Mouse (Mus musculus): ENCODE measurements around the gene 9230112D13Rik. TPM values are rescaled to one million over a fixed set of nuclear protein-coding genes. Genes with fewer than 3 reads are reported as not detected.

The 9230112D13Rik gene
- polyA plus RNA-seq, 1 experiment from 2014 or later: not detected

DNA sequence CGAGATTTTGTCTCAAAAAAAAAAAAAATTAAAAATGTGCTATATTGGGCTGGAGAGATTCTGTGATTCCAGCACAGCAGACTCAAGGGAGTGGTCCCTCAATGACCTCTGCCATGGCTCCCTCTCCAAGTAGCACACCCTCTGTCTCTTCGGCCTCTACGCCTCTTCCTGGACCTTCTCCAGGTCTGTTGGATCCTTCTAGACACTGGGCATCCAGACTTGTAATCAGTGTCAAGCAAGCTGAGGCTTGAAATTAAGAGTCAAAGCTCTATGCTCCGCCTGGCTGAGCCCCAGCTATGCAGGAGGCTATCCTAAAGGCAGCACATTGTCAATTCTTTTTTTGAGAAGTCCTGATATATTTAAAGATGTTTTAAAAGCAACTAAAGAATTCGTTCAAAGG lies 10.9 kb upstream of the 9230112D13Rik start:
- Histone ChIP-seq H3K27ac (ENCODE audit: low read length) (no peak overlapping the region), H3K27me3 (ENCODE audit: control insufficient read depth, insufficient read depth, low read length) (no peaks in the 10 kb centered on the region), H3K4me1 (ENCODE audit: control insufficient read depth, insufficient read depth, low read length) (no peaks in the 10 kb centered on the region), H3K4me3 (ENCODE audit: low read depth, low read length) (no peak overlapping the region), H3K9me3 (ENCODE audit: control insufficient read depth, low read depth, low read length) (no peaks in the 10 kb centered on the region), H3K9ac (replicated peaks; ENCODE audit: low read depth, low read length) (no peak overlapping the region), H3K36me3 (ENCODE audit: control insufficient read depth, insufficient read depth, low read length) (no peaks in the 10 kb centered on the region), H3K4me2 (replicated peaks; ENCODE audit: low read depth, low read length) (no peak overlapping the region)
- ATAC-seq (ENCODE audit: insufficient number of reproducible peaks, insufficient read depth, low FRiP score, low read depth): no peak
- WGBS: 82% methylated on average over 5 of the region's 5 CpGs

- peak; percentile 12; the same call in 1 of the 2 replicates for ATAC-seq (ENCODE audit: insufficient number of reproducible peaks, insufficient read depth, low FRiP score, low read depth)
- Histone ChIP-seq H3K9me3 (ENCODE audit: control insufficient read depth, low read depth, low read length) (no peaks in the 10 kb centered on the region), H3K9ac (replicated peaks; ENCODE audit: low read depth, low read length) (no peak overlapping the region), H3K27me3 (ENCODE audit: control insufficient read depth, insufficient read depth, low read length) (no peaks in the 10 kb centered on the region), H3K4me1 (ENCODE audit: control insufficient read depth, insufficient read depth, low read length) (no peaks in the 10 kb centered on the region), H3K4me2 (replicated peaks; ENCODE audit: low read depth, low read length) (no peak overlapping the region), H3K4me3 (ENCODE audit: low read depth, low read length) (no peak overlapping the region), H3K36me3 (ENCODE audit: control insufficient read depth, insufficient read depth, low read length) (no peaks in the 10 kb centered on the region), H3K27ac (ENCODE audit: low read length) (no peak overlapping the region)
- WGBS: 59% methylated on average over 6 of the region's 6 CpGs
Measured at GRCm38 (mm10) chr14:34532536-34532935, 9.9 kb upstream of the 9230112D13Rik start.

DNA sequence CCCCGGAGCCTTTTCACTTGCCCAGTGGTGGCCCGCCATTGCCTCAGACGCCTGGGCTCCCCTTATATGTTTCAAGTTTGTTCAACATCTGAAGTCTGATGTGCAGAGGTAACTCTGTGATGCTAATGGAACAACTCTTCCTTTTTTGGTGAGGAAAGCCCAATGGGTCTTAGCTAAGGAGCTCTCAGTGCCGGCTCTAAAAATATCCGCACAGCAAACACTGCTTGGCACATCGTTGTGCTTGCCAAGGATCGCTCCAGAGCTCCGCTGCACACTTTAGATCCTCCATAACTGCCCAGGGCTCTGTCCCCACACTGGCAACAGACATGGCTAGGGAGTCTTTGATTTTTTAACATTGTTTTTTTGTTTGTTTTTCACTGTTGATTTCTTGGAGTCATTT lies 6.2 kb upstream of the 9230112D13Rik start:
- H3K9ac ChIP-seq (replicated peaks; ENCODE audit: low read depth, low read length): no peak overlapping the region
- 69% methylated on average over 8 of the region's 8 CpGs for WGBS
- H3K9me3 ChIP-seq (ENCODE audit: control insufficient read depth, low read depth, low read length): no peaks in the 10 kb centered on the region
- no peaks in the 10 kb centered on the region for H3K27me3 ChIP-seq (ENCODE audit: control insufficient read depth, insufficient read depth, low read length)
- H3K27ac ChIP-seq (ENCODE audit: low read length): peak overlapping the region; percentile 48
- H3K4me3 ChIP-seq (ENCODE audit: low read depth, low read length): no peak overlapping the region
- H3K4me2 ChIP-seq (replicated peaks; ENCODE audit: low read depth, low read length): no peak overlapping the region
- H3K36me3 ChIP-seq (ENCODE audit: control insufficient read depth, insufficient read depth, low read length): no peaks in the 10 kb centered on the region
- no peaks in the 10 kb centered on the region for H3K4me1 ChIP-seq (ENCODE audit: control insufficient read depth, insufficient read depth, low read length)
- 0 out of 2 replicates have a peak, but pooled peaks have one; percentile 56 for ATAC-seq (ENCODE audit: insufficient number of reproducible peaks, insufficient read depth, low FRiP score, low read depth)

- Histone ChIP-seq H3K4me3 (ENCODE audit: low read depth, low read length) (no peak overlapping the region), H3K27me3 (ENCODE audit: control insufficient read depth, insufficient read depth, low read length) (no peaks in the 10 kb centered on the region), H3K9me3 (ENCODE audit: control insufficient read depth, low read depth, low read length) (no peaks in the 10 kb centered on the region), H3K9ac (replicated peaks; ENCODE audit: low read depth, low read length) (no peak overlapping the region), H3K4me1 (ENCODE audit: control insufficient read depth, insufficient read depth, low read length) (no peaks in the 10 kb centered on the region), H3K36me3 (ENCODE audit: control insufficient read depth, insufficient read depth, low read length) (no peaks in the 10 kb centered on the region), H3K4me2 (replicated peaks; ENCODE audit: low read depth, low read length) (no peak overlapping the region), H3K27ac (ENCODE audit: low read length) (no peak overlapping the region)
- no peak for ATAC-seq (ENCODE audit: insufficient number of reproducible peaks, insufficient read depth, low FRiP score, low read depth)
- 77% methylated on average over 8 of the region's 8 CpGs for WGBS
Measured at GRCm38 (mm10) chr14:34517959-34518544, 4.5 kb downstream of the 9230112D13Rik start.

GRCm38 (mm10) chr14:34516960-34517577 lies 5.5 kb downstream of the 9230112D13Rik start:
- no peak overlapping the region for H3K4me2 ChIP-seq (replicated peaks; ENCODE audit: low read depth, low read length)
- 0 out of 2 replicates have a peak, but pooled peaks cover 4% of the 10 kb centered on the region for H3K4me1 ChIP-seq (ENCODE audit: control insufficient read depth, insufficient read depth, low read length)
- H3K27me3 ChIP-seq (ENCODE audit: control insufficient read depth, insufficient read depth, low read length): no peaks in the 10 kb centered on the region
- ATAC-seq (ENCODE audit: insufficient number of reproducible peaks, insufficient read depth, low FRiP score, low read depth): no peak
- 87% methylated on average over 10 of the region's 10 CpGs for whole genome bisulfite sequencing
- no peaks in the 10 kb centered on the region for H3K9me3 ChIP-seq (ENCODE audit: control insufficient read depth, low read depth, low read length)
- H3K4me3 ChIP-seq (ENCODE audit: low read depth, low read length): no peak overlapping the region
- no peak overlapping the region for H3K9ac ChIP-seq (replicated peaks; ENCODE audit: low read depth, low read length)
- H3K36me3 ChIP-seq (ENCODE audit: control insufficient read depth, insufficient read depth, low read length): no peaks in the 10 kb centered on the region
- no peak overlapping the region for H3K27ac ChIP-seq (ENCODE audit: low read length)

- H3K27ac ChIP-seq (ENCODE audit: low read length): no peak overlapping the region
- H3K4me3 ChIP-seq (ENCODE audit: low read depth, low read length): no peak overlapping the region
- H3K4me1 ChIP-seq (ENCODE audit: control insufficient read depth, insufficient read depth, low read length): 0 out of 2 replicates have a peak, but pooled peaks cover 4% of the 10 kb centered on the region
- no peak overlapping the region for H3K4me2 ChIP-seq (replicated peaks; ENCODE audit: low read depth, low read length)
- H3K9ac ChIP-seq (replicated peaks; ENCODE audit: low read depth, low read length): no peak overlapping the region
- WGBS: 85% methylated on average over 5 of the region's 5 CpGs
- ATAC-seq (ENCODE audit: insufficient number of reproducible peaks, insufficient read depth, low FRiP score, low read depth): no peak
- no peaks in the 10 kb centered on the region for H3K27me3 ChIP-seq (ENCODE audit: control insufficient read depth, insufficient read depth, low read length)
- H3K36me3 ChIP-seq (ENCODE audit: control insufficient read depth, insufficient read depth, low read length): no peaks in the 10 kb centered on the region
- H3K9me3 ChIP-seq (ENCODE audit: control insufficient read depth, low read depth, low read length): no peaks in the 10 kb centered on the region
Measured at GRCm38 (mm10) chr14:34515860-34516259, 6.7 kb downstream of the 9230112D13Rik start.

- peaks cover 4% of the 10 kb centered on the region; the same call in 1 of the 2 replicates for H3K4me1 ChIP-seq (ENCODE audit: control insufficient read depth, insufficient read depth, low read length)
- no peaks in the 10 kb centered on the region for H3K9me3 ChIP-seq (ENCODE audit: control insufficient read depth, low read depth, low read length)
- 54% methylated on average over 6 of the region's 6 CpGs for WGBS
- H3K36me3 ChIP-seq (ENCODE audit: control insufficient read depth, insufficient read depth, low read length): no peaks in the 10 kb centered on the region
- H3K4me3 ChIP-seq (ENCODE audit: low read depth, low read length): no peak overlapping the region
- H3K9ac ChIP-seq (replicated peaks; ENCODE audit: low read depth, low read length): no peak overlapping the region
- H3K27ac ChIP-seq (ENCODE audit: low read length): no peak overlapping the region
- H3K27me3 ChIP-seq (ENCODE audit: control insufficient read depth, insufficient read depth, low read length): no peaks in the 10 kb centered on the region
- H3K4me2 ChIP-seq (replicated peaks; ENCODE audit: low read depth, low read length): no peak overlapping the region
- ATAC-seq (ENCODE audit: insufficient number of reproducible peaks, insufficient read depth, low FRiP score, low read depth): no peak
Measured at GRCm38 (mm10) chr14:34514120-34514519, 8.5 kb downstream of the 9230112D13Rik start.

DNA sequence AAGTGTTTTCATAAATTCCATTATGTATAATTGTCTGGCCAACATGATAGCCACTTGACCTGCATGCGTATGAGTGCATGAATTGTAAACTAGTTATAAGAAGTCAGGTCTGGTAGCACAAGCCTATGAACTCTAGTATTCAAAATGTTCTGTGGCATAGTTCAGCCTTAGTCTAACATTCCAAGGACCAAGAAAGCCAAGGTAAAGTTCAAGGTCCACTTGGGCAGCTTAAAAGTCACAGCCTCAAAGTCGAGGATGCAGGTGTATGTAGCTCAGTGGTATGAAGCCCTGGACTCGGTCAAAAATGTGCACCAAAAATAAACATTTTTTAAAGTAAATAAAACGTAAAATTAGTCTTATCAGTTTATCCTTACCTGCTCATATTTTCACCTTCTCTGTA lies 10.0 kb downstream of the 9230112D13Rik start:
- Histone ChIP-seq H3K27me3 (ENCODE audit: control insufficient read depth, insufficient read depth, low read length) (no peaks in the 10 kb centered on the region), H3K36me3 (ENCODE audit: control insufficient read depth, insufficient read depth, low read length) (no peaks in the 10 kb centered on the region), H3K4me2 (replicated peaks; ENCODE audit: low read depth, low read length) (no peak overlapping the region), H3K4me3 (ENCODE audit: low read depth, low read length) (no peak overlapping the region), H3K4me1 (ENCODE audit: control insufficient read depth, insufficient read depth, low read length) (peaks cover 19% of the 10 kb centered on the region), H3K9me3 (ENCODE audit: control insufficient read depth, low read depth, low read length) (no peaks in the 10 kb centered on the region), H3K9ac (replicated peaks; ENCODE audit: low read depth, low read length) (no peak overlapping the region), H3K27ac (ENCODE audit: low read length) (no peak overlapping the region)
- no peak for ATAC-seq (ENCODE audit: insufficient number of reproducible peaks, insufficient read depth, low FRiP score, low read depth)
- 54% methylated on average over 4 of the region's 4 CpGs for WGBS

All from stomach, embryonic 14.5 days (tissue).